Mouse (Mus musculus): ENCODE results near the gene Chn2. TPM values are rescaled to one million over a fixed set of nuclear protein-coding genes. Genes with fewer than 3 reads are reported as not detected.

The Chn2 gene
- 9.4 and 11.1 TPM in 2 replicates for polyA plus RNA-seq (2015; fragmentation: Nextera tagmentation; extraction: Ambion mirVana)

DNA sequence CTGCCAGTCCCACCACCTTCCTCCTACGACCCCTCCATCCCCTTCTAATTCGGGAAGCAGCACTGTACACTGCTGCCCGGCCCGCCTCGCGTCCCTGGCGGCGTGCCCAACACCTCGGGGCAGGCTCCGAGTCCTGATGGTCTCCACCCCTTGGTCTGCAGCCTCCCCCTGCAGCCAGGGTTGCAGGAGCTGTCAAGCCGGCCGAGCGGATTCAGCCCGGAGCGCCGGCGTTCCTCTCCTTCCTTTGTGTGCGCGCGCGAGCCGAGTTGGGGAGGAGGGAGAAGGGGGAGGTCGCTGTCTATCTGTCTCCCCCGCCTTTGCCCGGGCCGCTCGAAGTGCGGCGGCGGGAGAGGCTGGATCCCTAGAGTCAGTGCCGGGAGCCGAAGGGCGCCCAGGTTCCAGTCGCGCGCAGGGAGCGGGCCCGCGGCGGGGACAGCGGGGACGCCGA lies at the start of gene Chn2:
Chn2 (plus strand) TSS at position 198 of the 448 bp plus-strand sequence.
- no peaks in the 10 kb centered on the region for H3K36me3 ChIP-seq (ENCODE audit: control insufficient read depth, insufficient read depth, low read length)
- peak within 1 kb of the TSS; percentile 64 for H3K9ac ChIP-seq (ENCODE audit: low read length)
- under 1% methylated on average over 28 of the region's 43 CpGs for WGBS
- H3K27ac ChIP-seq (ENCODE audit: low read length): 0 out of 2 replicates have a peak within 1 kb of the TSS, but pooled peaks have one; percentile 21
- H3K4me3 ChIP-seq (ENCODE audit: low read length): peak within 1 kb of the TSS; percentile 61
- H3K27me3 ChIP-seq (ENCODE audit: control insufficient read depth, insufficient read depth, low read depth, low read length): peaks cover 24% of the 10 kb centered on the region
- peaks cover 17% of the 10 kb centered on the region for H3K4me1 ChIP-seq (replicated peaks; ENCODE audit: control insufficient read depth, insufficient read depth, low read length)
- no peaks in the 10 kb centered on the region for H3K9me3 ChIP-seq (ENCODE audit: control insufficient read depth, low read length)
- peak; percentile 82 for ATAC-seq (ENCODE audit: low read depth)
- H3K4me2 ChIP-seq (ENCODE audit: low read depth, low read length): peak within 1 kb of the TSS; percentile 90

DNA sequence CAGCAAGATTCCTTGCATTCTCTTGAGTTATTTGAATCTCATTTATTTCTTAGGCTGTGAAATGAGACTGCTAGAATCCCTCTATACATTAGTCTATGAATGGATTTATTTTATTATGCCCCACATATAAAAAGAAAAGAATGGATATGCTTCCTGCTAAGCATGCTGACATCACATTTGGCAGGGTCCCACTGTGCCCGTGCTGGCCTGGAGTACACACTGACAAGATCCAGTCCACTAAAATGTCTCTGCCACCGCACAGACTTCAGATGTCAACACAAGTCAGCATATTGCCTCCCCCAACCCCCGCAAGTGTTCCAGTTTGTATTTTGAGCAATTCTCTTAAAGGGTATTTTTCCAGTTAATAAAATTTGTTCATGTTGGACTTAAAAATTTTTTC lies 47.0 kb upstream of the Chn2 start:
- no peak; the same call in 1 of the 2 replicates for ATAC-seq (ENCODE audit: low read depth)
- H3K4me3 ChIP-seq (ENCODE audit: low read length): no peak overlapping the region

GRCm38 (mm10) chr6:53995519-53995918 lies 43.8 kb upstream of the Chn2 start:
- H3K4me1 ChIP-seq (replicated peaks; ENCODE audit: control insufficient read depth, insufficient read depth, low read length): peaks cover 4% of the 10 kb centered on the region; the same call in 1 of the 2 replicates
- no peak overlapping the region for H3K4me2 ChIP-seq (ENCODE audit: low read depth, low read length)
- H3K27ac ChIP-seq (ENCODE audit: low read length): peak overlapping the region; percentile 83
- H3K36me3 ChIP-seq (ENCODE audit: control insufficient read depth, insufficient read depth, low read length): no peaks in the 10 kb centered on the region
- no peaks in the 10 kb centered on the region for H3K27me3 ChIP-seq (ENCODE audit: control insufficient read depth, insufficient read depth, low read depth, low read length)
- peak; percentile 84 for ATAC-seq (ENCODE audit: low read depth)
- H3K4me3 ChIP-seq (ENCODE audit: low read length): no peak overlapping the region
- whole genome bisulfite sequencing: 33% methylated on average over 4 of the region's 4 CpGs
- H3K9me3 ChIP-seq (ENCODE audit: control insufficient read depth, low read length): peaks cover 5% of the 10 kb centered on the region
- H3K9ac ChIP-seq (ENCODE audit: low read length): no peak overlapping the region

More for the DNA sequence above, 47.0 kb upstream of the Chn2 start:
- Histone ChIP-seq H3K27ac (ENCODE audit: low read length) (no peak overlapping the region), H3K9me3 (ENCODE audit: control insufficient read depth, low read length) (peaks cover 5% of the 10 kb centered on the region), H3K4me2 (ENCODE audit: low read depth, low read length) (no peak overlapping the region), H3K4me1 (replicated peaks; ENCODE audit: control insufficient read depth, insufficient read depth, low read length) (peaks cover 9% of the 10 kb centered on the region; the same call in 1 of the 2 replicates), H3K27me3 (ENCODE audit: control insufficient read depth, insufficient read depth, low read depth, low read length) (no peaks in the 10 kb centered on the region), H3K9ac (ENCODE audit: low read length) (no peak overlapping the region), H3K36me3 (ENCODE audit: control insufficient read depth, insufficient read depth, low read length) (no peaks in the 10 kb centered on the region)
- WGBS: 57% methylated on average over 3 of the region's 3 CpGs

- H3K27me3 ChIP-seq (ENCODE audit: control insufficient read depth, insufficient read depth, low read depth, low read length): no peaks in the 10 kb centered on the region
- peaks cover 4% of the 10 kb centered on the region; the same call in 1 of the 2 replicates for H3K4me1 ChIP-seq (replicated peaks; ENCODE audit: control insufficient read depth, insufficient read depth, low read length)
- peaks cover 5% of the 10 kb centered on the region for H3K9me3 ChIP-seq (ENCODE audit: control insufficient read depth, low read length)
- no peak overlapping the region for H3K4me2 ChIP-seq (ENCODE audit: low read depth, low read length)
- no peak overlapping the region for H3K4me3 ChIP-seq (ENCODE audit: low read length)
- H3K27ac ChIP-seq (ENCODE audit: low read length): peak overlapping the region; percentile 83
- ATAC-seq (ENCODE audit: low read depth): peak; percentile 67
- 68% methylated on average over 3 of the region's 3 CpGs for WGBS
- H3K36me3 ChIP-seq (ENCODE audit: control insufficient read depth, insufficient read depth, low read length): no peaks in the 10 kb centered on the region
- no peak overlapping the region for H3K9ac ChIP-seq (ENCODE audit: low read length)
Observed at GRCm38 (mm10) chr6:53996226-53996955, 43.0 kb upstream of the Chn2 start.

DNA sequence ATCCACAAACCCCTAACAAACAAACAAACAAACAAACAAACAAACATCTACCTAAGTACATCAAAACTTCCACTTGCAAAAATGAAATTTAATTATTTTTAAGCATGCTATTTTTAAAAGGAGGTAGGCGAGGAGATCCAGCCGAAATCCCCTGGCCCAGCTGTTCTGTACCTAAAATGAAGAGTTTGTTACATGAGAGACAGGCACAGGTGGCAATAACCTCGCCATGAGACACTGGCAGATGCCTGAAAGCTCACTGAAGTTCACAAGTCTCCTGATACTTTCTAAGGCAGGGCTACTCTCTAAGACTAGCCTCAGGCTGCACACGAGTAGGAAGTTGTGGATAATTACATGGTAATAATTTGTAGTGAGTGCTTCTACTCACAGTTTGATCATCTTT lies 34.1 kb upstream of the Chn2 start:
- Histone ChIP-seq H3K36me3 (ENCODE audit: control insufficient read depth, insufficient read depth, low read length) (no peaks in the 10 kb centered on the region), H3K4me3 (ENCODE audit: low read length) (no peak overlapping the region), H3K4me1 (replicated peaks; ENCODE audit: control insufficient read depth, insufficient read depth, low read length) (peaks cover 14% of the 10 kb centered on the region), H3K27me3 (ENCODE audit: control insufficient read depth, insufficient read depth, low read depth, low read length) (no peaks in the 10 kb centered on the region), H3K27ac (ENCODE audit: low read length) (no peak overlapping the region), H3K4me2 (ENCODE audit: low read depth, low read length) (no peak overlapping the region), H3K9me3 (ENCODE audit: control insufficient read depth, low read length) (no peaks in the 10 kb centered on the region), H3K9ac (ENCODE audit: low read length) (no peak overlapping the region)
- 82% methylated on average over 4 of the region's 4 CpGs for WGBS
- ATAC-seq (ENCODE audit: low read depth): no peak

- 57% methylated on average over 16 of the region's 16 CpGs for WGBS
- Histone ChIP-seq H3K4me3 (ENCODE audit: low read length) (no peak overlapping the region), H3K9me3 (ENCODE audit: control insufficient read depth, low read length) (no peaks in the 10 kb centered on the region), H3K9ac (ENCODE audit: low read length) (no peak overlapping the region), H3K36me3 (ENCODE audit: control insufficient read depth, insufficient read depth, low read length) (no peaks in the 10 kb centered on the region), H3K4me1 (replicated peaks; ENCODE audit: control insufficient read depth, insufficient read depth, low read length) (peaks cover 17% of the 10 kb centered on the region), H3K27me3 (ENCODE audit: control insufficient read depth, insufficient read depth, low read depth, low read length) (no peaks in the 10 kb centered on the region), H3K27ac (ENCODE audit: low read length) (peak overlapping the region; percentile 69), H3K4me2 (ENCODE audit: low read depth, low read length) (no peak overlapping the region; the same call in 1 of the 2 replicates)
- peak; percentile 56; the same call in 1 of the 2 replicates for ATAC-seq (ENCODE audit: low read depth)
Observed at GRCm38 (mm10) chr6:54008448-54009120, 30.8 kb upstream of the Chn2 start.

GRCm38 (mm10) chr6:54009293-54009692 lies 30.1 kb upstream of the Chn2 start:
- no peak overlapping the region for H3K4me2 ChIP-seq (ENCODE audit: low read depth, low read length)
- WGBS: 39% methylated on average over 4 of the region's 4 CpGs
- H3K27ac ChIP-seq (ENCODE audit: low read length): peak overlapping the region; percentile 69

DNA sequence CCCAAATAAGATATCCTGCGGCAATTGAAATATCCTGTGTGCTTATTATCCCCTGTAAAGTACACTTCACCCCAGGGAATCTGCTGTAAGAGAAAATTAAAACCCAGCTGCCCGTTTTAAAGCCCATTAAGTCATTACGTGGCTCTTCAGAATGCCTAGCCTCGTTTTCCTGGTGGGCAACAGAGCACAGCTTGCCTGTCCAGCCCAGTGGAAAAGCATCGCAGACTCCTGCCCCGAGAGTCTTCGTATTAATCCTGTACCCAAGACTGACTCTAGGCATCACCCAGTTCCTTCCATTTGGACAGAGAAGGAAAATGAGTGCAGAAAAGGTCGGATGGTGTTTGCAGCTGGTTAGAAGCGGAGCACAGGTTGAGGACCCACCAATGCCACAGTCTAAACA lies 29.0 kb upstream of the Chn2 start:
- no peak overlapping the region for H3K4me3 ChIP-seq (ENCODE audit: low read length)
- no peaks in the 10 kb centered on the region for H3K27me3 ChIP-seq (ENCODE audit: control insufficient read depth, insufficient read depth, low read depth, low read length)
- H3K9ac ChIP-seq (ENCODE audit: low read length): no peak overlapping the region
- no peak for ATAC-seq (ENCODE audit: low read depth)
- peaks cover 17% of the 10 kb centered on the region for H3K4me1 ChIP-seq (replicated peaks; ENCODE audit: control insufficient read depth, insufficient read depth, low read length)
- H3K27ac ChIP-seq (ENCODE audit: low read length): no peak overlapping the region
- no peaks in the 10 kb centered on the region for H3K36me3 ChIP-seq (ENCODE audit: control insufficient read depth, insufficient read depth, low read length)
- H3K4me2 ChIP-seq (ENCODE audit: low read depth, low read length): no peak overlapping the region
- 64% methylated on average over 9 of the region's 9 CpGs for WGBS
- no peaks in the 10 kb centered on the region for H3K9me3 ChIP-seq (ENCODE audit: control insufficient read depth, low read length)

More at GRCm38 (mm10) chr6:54009293-54009692, 30.1 kb upstream of the Chn2 start:
- Histone ChIP-seq H3K9ac (ENCODE audit: low read length) (no peak overlapping the region), H3K27me3 (ENCODE audit: control insufficient read depth, insufficient read depth, low read depth, low read length) (no peaks in the 10 kb centered on the region), H3K36me3 (ENCODE audit: control insufficient read depth, insufficient read depth, low read length) (no peaks in the 10 kb centered on the region), H3K4me3 (ENCODE audit: low read length) (no peak overlapping the region), H3K4me1 (replicated peaks; ENCODE audit: control insufficient read depth, insufficient read depth, low read length) (peaks cover 17% of the 10 kb centered on the region), H3K9me3 (ENCODE audit: control insufficient read depth, low read length) (no peaks in the 10 kb centered on the region)
- peak; percentile 69; the same call in 1 of the 2 replicates for ATAC-seq (ENCODE audit: low read depth)

DNA sequence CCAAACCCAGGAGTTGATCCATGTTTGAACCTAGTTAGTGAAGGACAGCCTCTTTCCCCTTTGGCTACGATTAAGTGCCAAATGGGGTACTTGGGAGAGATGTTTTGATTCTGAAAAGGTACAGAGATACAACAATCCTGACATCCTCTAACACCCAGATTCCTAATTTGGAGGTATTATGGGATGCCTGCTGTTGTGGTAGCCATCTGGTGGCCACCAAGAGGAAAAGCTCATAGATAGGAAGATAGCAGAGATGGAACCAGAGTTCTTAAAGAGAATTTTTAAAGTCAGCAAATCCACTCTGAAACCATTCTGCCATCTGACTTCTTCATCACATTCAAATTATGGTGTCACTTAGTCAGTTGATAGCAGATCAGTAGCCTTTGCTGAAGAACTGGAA lies 27.2 kb upstream of the Chn2 start:
- H3K27ac ChIP-seq (ENCODE audit: low read length): no peak overlapping the region
- 85% methylated on average over 1 of the region's 1 CpGs for WGBS
- H3K27me3 ChIP-seq (ENCODE audit: control insufficient read depth, insufficient read depth, low read depth, low read length): no peaks in the 10 kb centered on the region

More for the DNA sequence above, 27.2 kb upstream of the Chn2 start:
- Histone ChIP-seq H3K9ac (ENCODE audit: low read length) (no peak overlapping the region), H3K4me1 (replicated peaks; ENCODE audit: control insufficient read depth, insufficient read depth, low read length) (peaks cover 22% of the 10 kb centered on the region), H3K4me2 (ENCODE audit: low read depth, low read length) (no peak overlapping the region), H3K9me3 (ENCODE audit: control insufficient read depth, low read length) (no peaks in the 10 kb centered on the region), H3K36me3 (ENCODE audit: control insufficient read depth, insufficient read depth, low read length) (no peaks in the 10 kb centered on the region), H3K4me3 (ENCODE audit: low read length) (no peak overlapping the region)
- no peak for ATAC-seq (ENCODE audit: low read depth)
